Mouse (Mus musculus) mature B cell (primary cell): Measurements from ENCODE around the gene Tmem17.

Source experiments
- in situ Hi-C: fragments of 300-500 bp; cut with MboI; formaldehyde crosslinking; loops from 2 replicates; pipeline ENCODE4 v1.14.3; 2019

Gene Tmem17

GRCm38 (mm10) chr11:22512038-22513001 lies at the start of gene Tmem17:
Tmem17 (plus strand) TSS chr11:22512088.
- in situ Hi-C loops, result no loop called here

- in situ Hi-C loops, result no loop called here
These were observed 31.9 kb upstream of the Tmem17 start for GRCm38 (mm10) chr11:22479836-22480619.

- in situ Hi-C loops, result no loop called here
These were observed 30.1 kb upstream of the Tmem17 start for GRCm38 (mm10) chr11:22481639-22482361.

GRCm38 (mm10) chr11:22482362-22482760 lies 29.5 kb upstream of the Tmem17 start:
- in situ Hi-C loops, result no loop called here

- in situ Hi-C loops, result no loop called here
These were observed 18.1 kb upstream of the Tmem17 start for GRCm38 (mm10) chr11:22493694-22494319.

GRCm38 (mm10) chr11:22494941-22495340 lies 16.9 kb upstream of the Tmem17 start:
- in situ Hi-C loops, result no loop called here

- in situ Hi-C loops, result no loop called here
These were observed 12.5 kb upstream of the Tmem17 start for GRCm38 (mm10) chr11:22499396-22499795.

GRCm38 (mm10) chr11:22499886-22500285 lies 12.0 kb upstream of the Tmem17 start:
- in situ Hi-C loops, result no loop called here

GRCm38 (mm10) chr11:22500771-22501566 lies 10.9 kb upstream of the Tmem17 start:
- in situ Hi-C loops, result no loop called here

GRCm38 (mm10) chr11:22513075-22513474 lies 1.2 kb downstream of the Tmem17 start:
- in situ Hi-C loops, result no loop called here

- in situ Hi-C loops, result no loop called here
These were observed 3.2 kb downstream of the Tmem17 start for GRCm38 (mm10) chr11:22515061-22515460.

- in situ Hi-C loops, result no loop called here
These were observed 6.6 kb downstream of the Tmem17 start for GRCm38 (mm10) chr11:22518445-22518844.

GRCm38 (mm10) chr11:22520251-22520650 lies 8.4 kb downstream of the Tmem17 start:
- in situ Hi-C loops, result no loop called here

- in situ Hi-C loops, result no loop called here
These were observed 12.7 kb downstream of the Tmem17 start for GRCm38 (mm10) chr11:22524606-22525005.

- in situ Hi-C loops, result no loop called here
These were observed 28.7 kb downstream of the Tmem17 start for GRCm38 (mm10) chr11:22540600-22540999.

- in situ Hi-C loops, result no loop called here
These were observed 48.2 kb downstream of the Tmem17 start for GRCm38 (mm10) chr11:22560061-22560460.

GRCm38 (mm10) chr11:22560503-22561328 lies 48.8 kb downstream of the Tmem17 start:
- in situ Hi-C loops, result no loop called here

GRCm38 (mm10) chr11:22561329-22561592 lies 49.4 kb downstream of the Tmem17 start:
- in situ Hi-C loops, result no loop called here

GRCm38 (mm10) chr11:22563706-22564105 lies 51.8 kb downstream of the Tmem17 start:
- in situ Hi-C loops, result no loop called here

- in situ Hi-C loops, result no loop called here
These were observed 52.8 kb downstream of the Tmem17 start for GRCm38 (mm10) chr11:22564676-22565075.
